Mouse (Mus musculus) midbrain, embryonic 11.5 days (tissue): ENCODE results near the gene Zfp346. TPM values are rescaled to one million over a fixed set of nuclear protein-coding genes. Genes with fewer than 3 reads are reported as not detected.
A peak's percentile ranks its signal among the peaks of the same experiment; 100 is the strongest.

Experiments
- ATAC-seq: fragments of 200-750 bp; cut with Nextera tagmentation; 2 replicates; pipeline ENCODE4 v1.8.0; 2017; ENCODE audit warnings: moderate TSS enrichment, moderate library complexity; ENCODE audit not compliant: low FRiP score
- DNase-seq: peaks from one replicate; pipeline ENCODE4 v3.0.0; 2015; ENCODE audit warnings: low spot score; ENCODE audit errors: missing footprints
- H3K27ac ChIP-seq: fragments of 300-500 bp; sonication (generic); 2 replicates; pipeline ENCODE4 v1.5.1; 2014; ENCODE audit warnings: low read depth, low read length
- H3K27me3 ChIP-seq: fragments of 300-500 bp; sonication (generic); 2 replicates; pipeline ENCODE4 v1.6.1; 2014; ENCODE audit warnings: mild to moderate bottlenecking, low read length, moderate library complexity, mixed read lengths; ENCODE audit not compliant: control insufficient read depth, insufficient read depth
- H3K36me3 ChIP-seq: fragments of 300-500 bp; sonication (generic); 2 replicates; pipeline ENCODE4 v1.6.1; 2014; ENCODE audit warnings: mild to moderate bottlenecking, low read length, moderate library complexity, mixed read lengths; ENCODE audit not compliant: control insufficient read depth, insufficient read depth
- H3K4me1 ChIP-seq: fragments of 300-500 bp; sonication (generic); 2 replicates; pipeline ENCODE4 v1.6.1; 2014; ENCODE audit warnings: low read length; ENCODE audit not compliant: control insufficient read depth, insufficient read depth
- H3K4me2 ChIP-seq: fragments of 300-500 bp; sonication (generic); 2 replicates; pipeline ENCODE4 v1.6.1; 2014; ENCODE audit warnings: mild to moderate bottlenecking, moderate library complexity
- H3K4me3 ChIP-seq: fragments of 300-500 bp; sonication (generic); 2 replicates; pipeline ENCODE4 v1.5.1; 2014; ENCODE audit warnings: low read depth, low read length
- H3K9ac ChIP-seq: fragments of 300-500 bp; sonication (generic); 2 replicates; pipeline ENCODE4 v1.6.1; 2014; ENCODE audit warnings: low read length
- H3K9me3 ChIP-seq: fragments of 300-500 bp; sonication (generic); 2 replicates; pipeline ENCODE4 v1.6.1; 2016; ENCODE audit warnings: low read length; ENCODE audit not compliant: control insufficient read depth
- WGBS: fragments of 180-500 bp; shearing (Covaris S2); extraction: QIAGEN DNeasy Blood & Tissue Kit; methylation state at CpG from one replicate; pipeline ENCODE4 v1.1.7; 2014; 5-methylcytosine and 5-hydroxymethylcytosine counted together
- polyA plus RNA-seq: library from polyadenylated mRNA; unstranded; fragments of >200 nt; fragmentation: Nextera tagmentation; extraction: Ambion mirVana; gene quantifications from 2 replicates; pipeline ENCODE4 v1.2.1, GENCODE M21; 2014

Gene Zfp346
- polyA plus RNA-seq, 1 experiment from 2014 or later = 19.7 TPM

- DNase-seq = no peak
- 96% methylated on average over 2 of the region's 2 CpGs for WGBS
Observed at GRCm38 (mm10) chr13:55133448-55133847, 28.3 kb downstream of the Zfp346 start, which contains the start of gene Gm17617. TSS of gene Gm17617 (minus strand) at chr13:55133548.

GRCm38 (mm10) chr13:55135382-55135781, 30.3 kb downstream of the Zfp346 start:
- DNase-seq = peak; percentile 89
- ATAC-seq = no peak
- Histone ChIP-seq H3K4me2 (no peak overlapping the region), H3K27ac (no peak overlapping the region), H3K4me3 (no peak overlapping the region), H3K36me3 (peaks cover 3% of the 10 kb centered on the region; the same call in 1 of the 2 replicates), H3K4me1 (no peaks in the 10 kb centered on the region), H3K27me3 (no peaks in the 10 kb centered on the region), H3K9me3 (no peaks in the 10 kb centered on the region), H3K9ac (no peak overlapping the region)
- 11% methylated on average over 5 of the region's 5 CpGs for WGBS

More at GRCm38 (mm10) chr13:55133448-55133847, 28.3 kb downstream of the Zfp346 start, which contains the start of gene Gm17617:
- Histone ChIP-seq H3K36me3 (peaks cover 5% of the 10 kb centered on the region; the same call in 1 of the 2 replicates), H3K4me3 (no peak within 1 kb of the TSS), H3K27me3 (no peaks in the 10 kb centered on the region), H3K27ac (no peak within 1 kb of the TSS), H3K4me2 (no peak within 1 kb of the TSS), H3K4me1 (no peaks in the 10 kb centered on the region), H3K9me3 (no peaks in the 10 kb centered on the region), H3K9ac (no peak within 1 kb of the TSS)
- ATAC-seq = no peak

DNA sequence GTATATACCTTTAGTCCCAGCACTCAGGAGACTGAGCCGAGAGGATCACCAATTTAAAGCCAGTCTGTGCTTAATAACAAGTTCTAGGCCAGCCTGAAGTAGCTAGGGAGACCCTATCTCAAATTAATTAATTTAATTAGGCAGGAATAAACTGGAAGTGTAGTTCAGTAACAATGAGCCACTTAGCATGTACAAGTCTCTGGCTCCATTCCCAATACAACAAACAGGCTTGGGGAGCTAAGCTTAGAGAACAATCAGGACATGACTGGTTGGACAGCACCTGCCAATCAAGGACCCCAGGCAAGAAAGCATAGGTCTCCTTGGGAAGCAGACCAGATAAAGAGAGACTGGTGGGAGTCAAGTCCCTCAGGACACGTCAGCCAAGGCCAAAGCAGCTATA, 35.2 kb downstream of the Zfp346 start:
- no peaks in the 10 kb centered on the region for H3K36me3 ChIP-seq
- H3K9me3 ChIP-seq = no peaks in the 10 kb centered on the region
- H3K4me1 ChIP-seq = no peaks in the 10 kb centered on the region
- H3K27ac ChIP-seq = no peak overlapping the region
- no peaks in the 10 kb centered on the region for H3K27me3 ChIP-seq
- H3K4me2 ChIP-seq = no peak overlapping the region
- ATAC-seq (no peak), DNase-seq (no peak)
- no peak overlapping the region for H3K9ac ChIP-seq
- 76% methylated on average over 2 of the region's 2 CpGs for WGBS
- H3K4me3 ChIP-seq = no peak overlapping the region

GRCm38 (mm10) chr13:55152621-55153415, 47.7 kb downstream of the Zfp346 start, which contains the start of gene Fgfr4:
TSS of gene Fgfr4 (plus strand) at chr13:55152640.
- Histone ChIP-seq H3K27me3 (peaks cover 18% of the 10 kb centered on the region), H3K9me3 (no peaks in the 10 kb centered on the region), H3K4me3 (peak within 1 kb of the TSS; percentile 51), H3K27ac (no peak within 1 kb of the TSS), H3K4me2 (peak within 1 kb of the TSS; percentile 93), H3K36me3 (no peaks in the 10 kb centered on the region), H3K9ac (peak within 1 kb of the TSS; percentile 64), H3K4me1 (peaks cover 7% of the 10 kb centered on the region)
- ATAC-seq = peak; percentile 58
- peak; percentile 95 for DNase-seq
- WGBS = 1% methylated on average over 63 of the region's 68 CpGs

DNA sequence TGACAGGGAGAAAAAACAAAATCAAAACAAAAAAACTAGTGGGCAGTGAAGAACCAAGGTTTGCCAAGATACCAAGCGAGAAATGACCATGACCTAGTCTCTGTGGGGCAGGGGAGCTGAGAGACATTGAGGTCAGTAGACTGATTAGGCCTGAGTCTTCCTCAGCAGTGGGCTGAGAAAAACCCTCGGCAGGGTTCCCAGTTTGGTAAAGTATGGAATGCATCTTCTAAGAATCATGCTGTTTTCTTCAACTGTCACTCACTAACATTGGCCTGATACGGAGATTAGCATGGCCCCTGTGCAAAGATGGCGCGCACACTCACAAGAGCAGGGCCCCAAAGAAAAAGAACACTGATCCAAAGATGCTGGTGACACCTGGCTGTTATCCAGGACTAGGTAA, 48.8 kb downstream of the Zfp346 start:
- ATAC-seq = no peak

GRCm38 (mm10) chr13:55162365-55162764, 57.3 kb downstream of the Zfp346 start:
- Histone ChIP-seq H3K4me3 (no peak overlapping the region), H3K27ac (no peak overlapping the region), H3K9ac (no peak overlapping the region), H3K27me3 (no peaks in the 10 kb centered on the region), H3K36me3 (no peaks in the 10 kb centered on the region), H3K9me3 (no peaks in the 10 kb centered on the region), H3K4me2 (no peak overlapping the region), H3K4me1 (no peaks in the 10 kb centered on the region)
- ATAC-seq (no peak), DNase-seq (peak; percentile 79)
- WGBS = 63% methylated on average over 7 of the region's 7 CpGs

More for the DNA sequence above, 48.8 kb downstream of the Zfp346 start:
- no peak overlapping the region for H3K27ac ChIP-seq
- H3K36me3 ChIP-seq = no peaks in the 10 kb centered on the region
- no peak overlapping the region for H3K9ac ChIP-seq
- 82% methylated on average over 5 of the region's 5 CpGs for WGBS
- H3K4me1 ChIP-seq = peaks cover 7% of the 10 kb centered on the region
- H3K4me2 ChIP-seq = no peak overlapping the region
- H3K9me3 ChIP-seq = no peaks in the 10 kb centered on the region
- H3K27me3 ChIP-seq = peaks cover 18% of the 10 kb centered on the region
- DNase-seq = no peak
- no peak overlapping the region for H3K4me3 ChIP-seq

DNA sequence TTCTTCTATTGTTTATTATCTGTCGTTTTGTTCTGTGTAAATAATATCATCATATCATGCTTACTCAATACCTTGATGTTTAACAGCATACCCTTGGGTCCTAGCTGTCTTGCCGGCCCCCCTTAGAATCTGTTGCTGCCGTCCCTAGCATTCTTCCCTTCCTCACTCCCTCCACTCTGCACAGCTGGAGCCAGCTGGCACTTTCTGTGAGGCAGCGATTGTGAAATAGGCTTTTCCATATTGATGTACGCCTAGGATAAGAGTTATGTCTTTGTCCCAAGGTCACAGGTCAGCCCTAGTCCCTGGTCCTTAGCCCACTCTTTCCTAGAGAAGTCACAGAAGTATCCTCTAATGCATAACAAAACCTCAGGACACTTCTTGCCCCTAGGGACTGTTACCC, 58.4 kb downstream of the Zfp346 start:
- Histone ChIP-seq H3K27me3 (no peaks in the 10 kb centered on the region), H3K4me1 (no peaks in the 10 kb centered on the region; the same call in 1 of the 2 replicates), H3K36me3 (no peaks in the 10 kb centered on the region), H3K4me3 (no peak overlapping the region), H3K4me2 (no peak overlapping the region), H3K27ac (no peak overlapping the region), H3K9me3 (no peaks in the 10 kb centered on the region), H3K9ac (no peak overlapping the region)
- 52% methylated on average over 5 of the region's 5 CpGs for WGBS
- no peak for ATAC-seq
- peak; percentile 82 for DNase-seq

DNA sequence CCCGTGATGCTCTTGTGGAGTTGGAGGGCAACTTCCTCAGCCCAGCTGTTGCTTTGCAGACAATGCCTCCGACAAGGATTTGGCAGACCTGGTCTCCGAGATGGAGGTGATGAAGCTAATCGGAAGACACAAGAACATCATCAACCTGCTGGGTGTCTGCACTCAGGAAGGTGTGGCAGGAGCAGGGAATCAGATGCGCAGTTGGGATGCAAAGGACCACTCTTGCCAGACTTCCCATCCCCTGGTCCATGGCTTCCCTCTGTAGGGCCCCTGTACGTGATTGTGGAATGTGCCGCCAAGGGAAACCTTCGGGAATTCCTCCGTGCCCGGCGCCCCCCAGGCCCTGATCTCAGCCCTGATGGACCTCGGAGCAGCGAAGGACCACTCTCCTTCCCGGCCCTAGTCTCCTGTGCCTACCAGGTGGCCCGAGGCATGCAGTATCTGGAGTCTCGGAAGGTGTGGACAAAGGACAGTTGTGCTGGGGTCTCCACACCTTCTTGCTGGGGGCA, 60.8 kb downstream of the Zfp346 start:
- Histone ChIP-seq H3K4me1 (no peaks in the 10 kb centered on the region; the same call in 1 of the 2 replicates), H3K36me3 (no peaks in the 10 kb centered on the region), H3K9me3 (no peaks in the 10 kb centered on the region), H3K4me2 (no peak overlapping the region), H3K9ac (no peak overlapping the region), H3K27ac (no peak overlapping the region), H3K4me3 (no peak overlapping the region), H3K27me3 (no peaks in the 10 kb centered on the region)
- 90% methylated on average over 16 of the region's 16 CpGs for WGBS
- ATAC-seq = no peak
- DNase-seq = no peak
